Mouse (Mus musculus) inflammation-experienced regulatory T-cells, adult 6 months (primary cell): ENCODE results near the gene Paox. TPM values are rescaled to one million over a fixed set of nuclear protein-coding genes. Genes with fewer than 3 reads are reported as not detected.
A peak's percentile ranks its signal among the peaks of the same experiment; 100 is the strongest.

Experiments used
- ATAC-seq: one replicate; pipeline ENCODE4 v1.8.0; 2017
- polyA plus RNA-seq, 3 experiments: library from polyadenylated mRNA; unstranded; fragments of 100-300 nt; shearing (Covaris generic); gene quantifications; one replicate each; pipeline ENCODE4 v1.2.1; 2017

Gene Paox
- polyA plus RNA-seq = 1 to 10 TPM; 1.9 to 5.3 (median 3.8) TPM

DNA sequence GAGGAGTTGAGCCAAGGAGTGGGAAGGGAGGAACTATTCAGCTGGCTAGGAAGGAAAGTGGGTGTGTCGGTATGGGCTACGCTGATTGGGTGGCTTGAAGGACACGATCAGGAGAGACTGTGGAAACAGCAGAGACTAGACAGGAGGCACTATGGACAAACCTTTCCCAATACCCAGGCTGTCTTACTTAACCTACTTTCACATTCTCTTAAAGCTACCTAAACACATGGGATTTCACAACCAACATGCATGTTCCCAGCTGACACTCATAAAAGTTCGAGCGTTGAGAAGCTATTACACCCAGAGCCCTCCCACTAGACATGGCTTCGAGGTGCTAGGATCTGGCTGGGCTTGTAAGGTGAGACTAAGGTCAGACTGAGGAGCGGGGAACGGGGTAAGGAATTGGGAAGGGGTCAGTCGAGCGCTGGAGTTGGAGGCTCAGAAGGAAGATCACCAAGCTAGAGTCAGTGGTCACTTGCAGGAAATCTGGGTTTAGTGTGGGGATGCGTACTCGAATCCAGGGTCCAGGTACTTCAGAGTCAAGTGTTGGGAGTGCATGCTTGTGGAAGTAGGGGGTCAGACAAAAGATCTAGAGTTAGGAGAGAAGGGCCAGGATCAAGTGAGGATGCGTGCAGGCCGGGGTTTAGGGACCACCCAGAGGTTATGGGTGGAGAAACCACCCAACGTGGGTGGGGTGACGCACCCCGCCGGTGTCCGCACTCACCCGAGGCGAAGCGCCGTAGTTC lies at the start of gene Paox:
Gene Paox, plus strand, starts transcription at position 217 of the 746 bp plus-strand sequence.
- peak; percentile 14 for ATAC-seq

DNA sequence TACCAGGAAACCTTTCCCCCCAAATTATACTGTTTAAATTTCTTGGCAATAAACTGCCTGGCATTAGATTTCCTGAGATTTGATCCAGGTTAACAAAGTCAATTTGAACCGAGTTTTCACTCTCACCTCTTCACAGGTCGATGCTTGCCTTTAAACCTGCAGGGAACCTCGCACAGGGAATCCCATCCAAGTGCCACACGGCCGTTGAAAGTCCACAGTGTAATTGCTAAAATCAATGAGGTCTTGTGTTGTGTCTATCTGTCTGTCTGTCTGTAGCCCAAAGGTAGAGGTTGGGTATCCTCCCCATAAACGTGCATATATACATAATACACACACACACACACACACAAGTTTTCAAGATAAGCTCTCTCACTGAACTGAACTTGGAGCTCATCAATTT lies 48.2 kb upstream of the Paox start:
- no peak for ATAC-seq

DNA sequence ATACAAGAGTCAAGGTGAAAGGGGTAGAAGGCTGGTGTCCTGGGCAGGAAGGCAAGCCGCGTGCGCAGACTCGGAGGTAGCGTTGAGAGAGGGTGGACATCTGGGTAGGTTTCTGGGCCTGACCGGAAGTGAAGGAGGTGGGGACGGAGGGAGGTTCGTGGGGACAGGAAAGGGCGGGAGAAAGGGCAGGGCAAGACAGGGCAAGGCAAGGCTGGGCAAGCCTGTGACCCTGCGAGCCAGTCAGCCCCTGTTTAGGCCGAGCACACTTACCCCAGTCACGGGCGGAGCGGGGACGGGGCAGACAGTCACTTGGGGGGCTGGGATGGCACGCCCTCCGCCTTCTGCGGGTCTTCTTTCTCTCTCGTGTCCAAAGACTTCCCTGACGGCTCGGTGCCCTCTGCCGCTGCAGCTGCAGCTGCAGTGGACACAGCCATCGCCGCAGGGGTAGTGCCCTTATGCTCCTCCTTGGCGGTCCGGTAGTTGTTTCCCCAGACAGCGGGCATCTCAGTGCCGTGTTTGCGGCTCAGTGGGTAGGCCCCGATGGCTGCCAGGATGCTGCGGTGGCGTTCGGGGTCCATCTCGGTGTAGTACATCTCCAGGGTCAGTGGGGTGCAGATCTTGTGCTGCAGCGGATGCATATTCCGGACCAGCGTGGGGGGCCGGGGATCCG lies 45.4 kb upstream of the Paox start:
- no peak for ATAC-seq

DNA sequence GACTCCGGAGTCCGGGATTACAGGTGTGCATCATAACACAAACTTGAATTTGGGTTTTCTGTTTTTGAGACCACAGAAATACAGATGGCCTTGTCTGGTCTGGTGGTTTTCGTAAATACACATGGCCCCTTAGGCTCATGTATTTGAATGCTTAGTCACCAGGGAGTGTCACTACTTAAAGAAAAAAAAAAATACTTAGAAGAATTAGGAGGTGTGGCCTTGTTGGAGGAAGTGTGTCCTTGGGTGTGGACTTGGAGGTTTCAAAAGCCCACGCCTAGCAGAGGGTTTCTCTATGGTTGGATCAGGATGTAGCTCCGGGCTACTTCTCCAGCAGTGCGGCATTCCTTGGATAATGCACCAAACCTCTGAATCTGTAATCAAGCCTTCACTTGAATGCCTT lies 37.9 kb upstream of the Paox start:
- no peak for ATAC-seq

DNA sequence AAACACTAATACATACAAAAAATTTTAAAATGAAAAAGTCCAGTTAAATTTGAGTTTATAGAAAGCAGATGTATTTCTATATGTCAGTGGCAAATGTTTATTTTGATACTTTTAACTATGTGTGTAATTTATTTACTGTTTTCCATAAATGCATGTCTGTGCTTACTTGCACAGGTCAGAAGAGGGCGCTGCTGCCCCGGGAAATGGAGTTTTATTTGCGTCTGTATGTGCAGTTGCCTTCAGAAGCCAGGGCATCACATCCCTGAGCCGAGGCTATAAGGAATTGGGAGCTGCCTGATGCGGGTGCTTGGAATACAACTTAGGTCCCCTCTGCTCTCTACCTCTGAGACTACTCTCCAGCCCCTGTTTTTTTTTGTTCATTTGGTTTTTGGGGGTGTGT lies 36.9 kb upstream of the Paox start:
- ATAC-seq = no peak

DNA sequence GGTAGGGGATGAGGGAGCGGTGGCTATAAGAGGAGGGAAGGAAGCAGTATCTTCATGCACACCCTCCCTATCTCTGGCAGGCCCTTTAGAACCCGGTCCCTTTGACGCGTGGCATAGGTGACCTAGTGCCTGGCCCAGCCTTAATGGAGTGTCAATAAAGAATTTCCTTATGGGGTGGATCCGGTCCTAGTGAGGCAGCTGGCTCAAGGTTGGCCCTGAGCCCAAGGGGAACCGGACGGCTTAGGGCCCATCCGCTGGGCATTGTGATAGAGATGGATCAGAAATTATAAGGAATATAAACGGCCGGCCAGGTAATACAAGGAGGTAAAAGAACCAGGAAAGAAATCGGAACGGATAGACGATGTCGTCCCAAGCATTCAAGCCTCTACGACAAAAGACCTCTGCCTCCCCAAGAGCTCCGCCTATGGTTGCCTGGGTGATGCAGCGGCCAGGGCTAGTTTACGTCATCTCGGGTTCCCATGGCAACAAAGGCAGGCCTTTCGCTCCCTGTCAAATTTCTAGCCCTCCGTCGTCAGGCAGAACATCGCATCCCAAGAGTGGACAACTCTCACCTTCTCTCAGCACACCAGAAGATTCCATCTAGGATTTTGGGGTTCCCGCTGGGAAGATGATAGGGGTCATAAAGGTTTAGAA lies 35.0 kb upstream of the Paox start:
- ATAC-seq = peak; percentile 52

DNA sequence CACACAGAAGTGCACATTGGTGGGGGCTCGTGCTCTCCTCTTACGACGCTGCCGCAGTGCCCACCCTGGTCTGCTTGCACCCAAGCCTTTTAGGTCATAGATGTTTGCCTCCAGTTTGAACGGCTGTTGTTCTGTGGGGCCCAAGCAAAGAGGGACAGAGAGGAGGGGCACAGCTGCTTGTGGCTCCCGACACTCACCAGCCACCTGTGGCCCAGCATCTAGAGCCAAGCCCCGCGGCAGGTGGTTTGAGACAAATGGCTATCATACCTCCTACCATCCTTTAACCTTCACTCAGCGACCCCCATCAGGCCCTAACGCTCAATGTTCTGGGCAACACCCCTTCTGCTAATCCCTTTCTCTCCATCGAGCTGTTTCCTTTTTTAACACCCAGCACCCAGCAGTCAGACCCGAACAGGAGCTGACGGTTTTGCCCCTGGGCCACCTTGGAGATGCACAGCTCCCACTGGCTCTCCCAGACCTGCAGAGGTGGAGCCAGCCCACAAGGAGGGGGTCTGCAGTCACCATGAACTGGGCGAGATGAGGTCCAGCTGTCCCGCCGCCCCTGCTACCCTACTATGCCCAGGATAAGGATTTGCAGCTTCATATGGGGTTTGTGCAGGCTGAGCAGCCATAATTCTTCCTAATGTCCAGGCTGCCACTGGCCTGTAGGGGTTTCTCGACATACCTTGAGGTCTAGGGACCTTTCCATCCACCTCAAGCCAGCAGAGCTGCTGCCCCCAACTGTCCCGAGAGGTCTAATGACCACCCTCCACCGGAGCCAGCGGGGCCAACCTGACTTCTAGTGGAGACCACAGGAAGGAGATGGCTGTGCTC lies 34.0 kb upstream of the Paox start:
- ATAC-seq = no peak

DNA sequence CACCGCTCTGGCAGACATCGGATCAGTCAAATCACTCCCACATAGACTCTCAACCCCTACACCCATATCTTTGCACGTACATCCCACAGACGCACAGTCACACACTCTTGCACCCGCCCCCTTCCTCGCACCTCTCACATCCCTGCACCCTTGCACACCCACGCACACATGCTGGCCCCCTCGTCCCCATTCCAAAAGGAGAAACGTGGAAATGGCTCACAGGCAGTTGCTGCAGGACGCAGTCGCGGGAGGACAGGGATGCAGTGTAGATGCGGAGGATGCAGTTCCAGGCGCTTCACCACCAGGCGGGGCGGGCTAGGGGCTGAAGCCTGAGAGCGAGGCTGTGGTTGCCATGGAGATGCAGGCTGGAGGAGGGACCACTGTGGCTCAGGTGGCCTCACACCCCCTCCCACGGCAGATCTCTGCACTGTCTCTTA lies 33.3 kb upstream of the Paox start, which contains the start of gene Caly:
Gene Caly, minus strand, starts transcription at position 307 of the 437 bp plus-strand sequence.
- no peak for ATAC-seq

DNA sequence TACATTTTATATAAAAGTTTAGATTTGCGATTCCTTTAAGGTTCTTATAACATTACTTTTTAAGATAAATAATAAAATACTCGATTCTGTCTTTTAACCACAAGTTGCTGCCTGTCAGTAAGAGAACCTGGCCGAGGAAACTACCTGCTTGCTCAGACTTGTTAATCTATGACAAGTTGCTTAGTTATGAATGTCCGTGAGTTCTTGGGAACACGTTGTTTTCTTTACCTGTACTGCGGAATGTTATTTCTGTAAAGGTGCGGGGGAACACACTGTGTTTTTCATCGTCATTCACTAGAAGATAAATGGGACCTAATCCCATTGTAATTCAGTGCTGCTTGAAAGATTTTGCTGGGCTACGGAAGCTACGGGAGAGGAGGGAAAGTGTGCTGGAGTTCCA lies 25.0 kb upstream of the Paox start:
- no peak for ATAC-seq

DNA sequence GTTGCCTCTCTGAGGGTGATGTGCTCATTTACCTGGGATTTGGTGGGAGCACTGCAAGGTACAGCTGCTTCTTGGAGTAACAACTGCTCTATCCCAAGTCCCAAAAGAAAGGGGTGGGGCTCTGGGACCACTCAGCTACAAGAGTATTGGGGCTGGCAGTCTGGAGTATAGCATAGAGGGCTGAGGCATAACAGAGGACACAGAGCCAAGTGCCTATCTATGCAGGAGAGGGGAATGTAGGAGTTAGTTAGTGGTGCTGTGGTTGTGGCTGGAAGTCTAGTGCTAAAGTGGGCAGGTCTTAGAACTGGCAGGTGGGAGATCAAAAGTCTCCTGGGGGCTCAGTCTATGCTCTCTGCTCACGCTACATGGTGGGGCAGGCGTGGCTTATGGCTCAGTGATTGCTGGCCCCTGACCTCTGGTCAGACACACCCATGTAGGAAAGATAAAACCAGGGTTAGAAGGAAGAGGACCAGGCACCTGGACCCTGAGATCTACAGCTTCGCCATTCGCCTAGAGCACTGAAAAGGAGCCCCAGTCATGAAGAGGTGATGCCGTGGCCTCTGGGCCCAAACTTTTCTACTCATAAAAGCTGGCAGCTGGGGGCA lies 22.6 kb upstream of the Paox start, which contains the start of gene Prap1:
Gene Prap1, plus strand, starts transcription at position 472 of the 605 bp plus-strand sequence.
- ATAC-seq = no peak

DNA sequence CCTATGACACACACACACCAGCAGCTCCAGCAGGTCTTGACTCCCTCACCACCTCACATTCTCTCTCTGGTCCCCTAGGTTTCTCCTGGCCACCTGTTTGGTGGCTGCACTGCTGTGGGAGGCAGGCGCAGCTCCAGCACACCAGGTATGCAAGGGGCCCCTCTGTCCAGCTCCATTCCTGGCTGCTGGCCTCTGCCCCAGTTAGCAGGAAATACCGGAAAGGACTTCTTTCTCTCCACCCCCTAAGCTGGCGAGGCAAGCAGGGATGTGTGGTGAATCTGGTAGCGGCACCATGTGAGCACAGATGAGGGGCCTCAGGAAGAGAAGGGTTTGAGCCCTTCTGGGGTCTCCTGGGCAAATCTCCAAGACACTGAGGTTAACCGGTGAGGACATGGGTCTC lies 20.6 kb upstream of the Paox start:
- ATAC-seq = no peak

DNA sequence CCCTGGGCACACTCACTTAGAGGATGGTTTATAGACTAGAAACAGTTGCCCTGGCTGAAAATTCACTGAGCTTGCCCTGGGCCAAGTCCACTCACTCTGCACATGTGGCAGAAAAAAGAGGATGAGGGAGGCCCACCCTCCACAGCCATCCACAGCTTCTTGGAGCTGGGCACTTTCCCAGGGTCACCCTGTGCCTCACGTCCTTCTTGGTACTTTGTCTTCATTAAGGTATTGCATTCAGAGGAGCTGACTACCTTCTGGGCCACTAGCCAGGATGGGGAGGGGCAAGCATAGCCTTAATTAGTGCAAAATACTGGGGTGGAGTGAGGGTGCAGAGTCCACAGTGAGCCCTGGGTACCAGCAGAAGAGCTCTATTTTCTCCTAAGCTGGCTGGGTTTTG lies 20.0 kb upstream of the Paox start:
- ATAC-seq = no peak

DNA sequence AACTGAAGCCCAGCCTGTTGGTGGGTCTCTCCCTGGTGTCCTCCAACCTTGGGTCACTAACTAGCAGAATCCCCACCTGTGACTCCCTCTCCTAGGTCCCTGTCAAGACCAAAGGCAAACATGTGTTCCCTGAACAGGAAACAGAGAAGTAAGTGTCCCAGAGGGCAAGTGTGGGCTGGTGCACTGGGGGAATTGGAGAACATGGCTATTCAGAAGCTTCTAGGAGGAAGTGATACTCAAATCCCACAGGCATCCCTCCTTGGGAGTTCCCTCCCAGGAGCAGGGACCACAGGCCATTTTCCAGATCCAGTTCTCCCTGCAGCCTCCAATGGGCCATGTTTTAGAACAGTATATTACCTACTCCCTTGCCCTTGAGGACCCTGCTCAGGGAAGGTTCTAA lies 19.5 kb upstream of the Paox start:
- ATAC-seq = no peak

DNA sequence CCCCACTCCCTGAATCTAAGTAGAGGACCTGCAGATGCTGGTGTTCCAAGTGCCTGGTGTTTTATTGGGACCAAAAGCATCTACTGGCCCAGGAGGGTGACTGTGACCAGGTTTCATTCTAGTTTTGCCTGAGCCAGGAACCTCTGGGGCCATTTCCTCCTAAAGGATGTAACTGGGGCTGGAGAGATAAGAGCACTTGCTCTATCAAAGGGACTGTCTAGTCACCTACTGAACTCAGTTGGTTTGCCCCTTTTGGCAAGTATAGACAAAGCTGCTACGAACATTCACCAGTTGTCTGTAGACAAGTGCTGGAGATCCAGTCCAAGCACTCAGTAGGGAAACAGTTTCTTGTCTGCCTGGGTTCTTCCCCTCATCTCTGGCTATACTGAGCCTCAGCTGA lies 17.1 kb upstream of the Paox start:
- ATAC-seq = no peak

DNA sequence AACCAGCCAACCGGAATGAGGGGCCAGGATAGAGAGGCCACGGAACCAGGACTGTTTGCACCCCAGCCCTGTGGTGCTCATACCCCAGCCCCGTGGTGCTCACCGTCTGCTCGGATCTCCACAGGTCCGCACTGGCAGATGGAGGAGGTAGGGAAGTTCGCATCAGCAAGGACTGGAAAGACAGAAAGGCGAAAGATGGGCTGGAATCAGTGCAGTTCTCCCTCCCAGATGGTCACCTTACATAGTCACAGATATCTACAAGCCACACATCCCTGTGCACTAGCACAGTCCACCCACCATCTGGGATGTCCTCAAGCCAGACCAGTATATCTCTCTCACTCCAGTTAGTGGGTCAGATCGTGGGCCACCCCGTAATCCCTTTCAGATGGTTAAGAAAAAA lies 14.1 kb upstream of the Paox start:
- ATAC-seq = no peak

DNA sequence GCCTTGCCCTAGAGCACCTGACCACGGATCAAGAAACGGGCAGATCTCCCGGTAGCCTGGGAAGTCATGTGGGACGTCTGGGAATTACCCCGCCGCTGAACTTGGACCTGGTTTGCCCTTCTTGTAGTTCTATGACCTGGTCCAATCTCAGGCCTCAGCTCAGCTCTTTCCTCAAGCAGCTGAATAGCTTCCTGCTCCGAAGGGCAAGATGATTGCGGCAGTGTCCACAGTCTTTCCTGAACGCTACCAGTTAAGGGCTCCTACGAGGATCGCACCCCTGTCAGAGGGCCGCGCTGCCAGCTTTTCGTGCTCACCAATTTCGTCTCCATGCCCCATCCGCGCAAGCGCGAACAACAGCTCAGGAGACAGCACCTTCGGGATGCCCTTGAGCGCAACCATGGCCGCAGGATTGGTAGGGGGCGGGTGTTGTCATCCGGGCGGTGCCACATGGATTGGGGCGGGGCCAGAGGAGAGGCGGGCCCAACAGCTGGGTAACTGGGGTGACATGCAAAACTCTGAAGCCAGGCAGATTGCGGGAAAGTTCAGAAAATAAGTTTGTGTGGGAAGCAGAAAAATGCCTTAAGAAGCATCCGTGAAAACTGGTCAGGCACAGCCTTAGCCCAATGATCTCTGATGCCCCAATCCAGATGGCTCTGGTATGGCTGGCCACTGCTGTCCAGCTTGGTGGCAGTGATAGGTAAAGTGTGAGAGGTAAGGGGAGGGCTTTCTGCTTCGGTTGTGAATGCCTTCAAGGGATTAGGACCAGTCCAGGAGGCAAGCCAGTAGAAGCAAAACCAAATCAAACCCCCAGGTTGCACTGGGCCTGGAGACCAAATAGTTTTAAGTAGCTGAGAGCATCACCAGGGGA lies 13.4 kb upstream of the Paox start, which contains the start of gene Fuom:
Gene Fuom, minus strand, starts transcription at position 449 of the 868 bp plus-strand sequence.
- peak; percentile 98 for ATAC-seq

DNA sequence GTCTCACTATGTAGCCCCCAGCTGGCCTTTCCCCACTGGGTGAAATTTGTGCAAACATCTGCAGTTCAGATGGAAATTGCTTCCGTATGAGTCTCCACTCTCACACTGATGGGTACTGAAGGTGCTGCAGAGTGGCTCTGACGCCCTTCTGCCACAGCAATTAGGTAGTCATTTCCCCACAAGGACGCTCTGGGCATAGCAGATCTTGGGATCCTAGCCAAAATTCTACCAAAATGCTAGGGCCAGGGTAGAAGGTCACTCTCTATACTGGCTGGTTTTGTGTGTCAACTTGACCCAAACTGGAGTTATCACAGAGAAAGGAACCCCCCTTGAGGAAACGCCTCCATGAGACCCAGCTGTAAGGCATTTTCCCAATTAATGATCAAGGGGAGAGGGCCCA lies 11.6 kb upstream of the Paox start:
- ATAC-seq = no peak

DNA sequence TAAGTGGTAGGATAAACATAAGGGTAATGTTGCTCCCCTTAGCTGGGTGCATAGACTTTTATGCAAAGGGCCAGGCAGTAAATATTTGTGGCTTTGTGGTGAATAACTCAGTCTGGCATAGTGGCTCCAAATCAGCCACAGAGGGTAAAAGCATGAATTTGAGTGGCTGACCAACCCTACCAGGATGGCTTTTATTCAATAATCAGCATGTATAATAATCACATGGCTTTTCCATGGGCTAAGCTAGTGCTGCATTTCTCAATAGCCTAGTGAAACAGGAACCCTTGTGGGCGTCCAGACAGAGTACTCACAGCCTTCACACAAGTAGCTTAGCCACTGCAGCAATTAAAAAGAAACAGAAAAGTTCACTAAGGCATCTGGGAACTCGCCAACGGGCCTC lies 3.7 kb upstream of the Paox start:
- ATAC-seq = no peak

DNA sequence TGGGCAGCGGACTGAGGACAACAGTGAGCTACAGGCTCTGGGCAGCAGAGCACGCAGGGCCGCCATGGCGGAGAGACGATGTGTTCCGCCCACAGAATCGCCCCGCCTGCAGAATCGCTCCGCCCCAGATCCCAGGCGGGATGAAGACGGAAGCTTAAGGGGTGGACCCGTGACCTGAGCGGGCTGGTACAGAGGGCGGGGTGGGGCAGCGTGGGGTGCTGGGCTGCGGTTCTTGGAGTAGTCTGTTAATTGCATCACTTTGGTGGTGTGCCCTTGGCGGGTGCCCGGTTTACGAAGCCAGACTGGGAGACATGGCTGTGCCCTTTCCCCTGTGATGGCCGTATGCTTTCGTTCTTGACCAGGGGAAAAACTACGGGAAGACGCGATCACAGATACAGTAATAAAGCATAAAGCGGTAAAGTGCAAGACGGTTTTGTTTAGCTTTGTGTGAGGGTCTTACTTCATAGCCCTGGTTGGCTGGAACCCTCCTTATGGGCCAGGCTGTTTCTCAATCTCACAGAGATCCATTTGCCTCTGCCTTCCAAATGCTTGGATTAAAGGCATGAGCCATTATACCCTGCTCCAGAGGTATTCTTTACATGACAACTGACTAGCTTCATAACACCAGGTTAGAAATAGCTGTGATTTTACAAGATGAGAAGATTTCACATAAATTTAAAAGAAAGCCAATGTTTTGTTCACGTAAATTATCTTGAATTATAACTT lies 893 bp downstream of the Paox start, which contains the start of gene Echs1:
Gene Echs1, minus strand, starts transcription at position 148 of the 726 bp plus-strand sequence.
- peak; percentile 99 for ATAC-seq

DNA sequence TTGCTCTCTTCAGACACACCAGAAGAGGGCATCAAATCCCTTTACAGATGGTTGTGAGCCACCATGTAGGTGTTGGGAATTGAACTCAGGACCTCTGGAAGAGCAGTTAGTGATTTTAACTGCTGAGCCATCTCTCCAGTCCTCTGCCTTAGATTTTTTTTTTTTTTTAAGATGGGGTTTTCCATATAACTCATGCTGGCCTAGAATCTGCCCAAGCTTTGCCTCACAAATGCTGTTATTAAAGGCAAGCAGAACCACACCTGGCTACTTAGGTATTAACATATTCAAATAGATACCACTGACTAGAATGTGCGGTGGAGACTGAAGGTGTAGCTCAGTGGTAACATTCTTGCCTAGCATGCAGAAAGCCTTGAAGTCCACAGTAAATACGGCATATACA lies 4.9 kb downstream of the Paox start:
- ATAC-seq = no peak
